Mouse (Mus musculus) lung, adult 2 months (tissue): ENCODE data around the gene Slc25a15.

Source experiments
- CTCF ChIP-seq: fragments of 200-500 bp; IDR thresholded peaks from 2 replicates; pipeline ENCODE4 v1.5.1; 2011; ENCODE audit warnings: mild to moderate bottlenecking, low read length, control low read depth; ENCODE audit not compliant: insufficient read depth
- POLR2A ChIP-seq: fragments of 200-500 bp; IDR thresholded peaks from 2 replicates; pipeline ENCODE4 v1.6.1; 2011; ENCODE audit warnings: low read depth, mild to moderate bottlenecking, control low read depth, low read length, borderline replicate concordance; ENCODE audit errors: extremely low read depth

- TF ChIP-seq CTCF (no peak), POLR2A (no peak)
These were observed 2.2 kb upstream of the Slc25a15 start for GRCm38 (mm10) chr8:22400593-22400992.
